Mouse (Mus musculus) hindbrain, embryonic 14.5 days (tissue): Measurements from ENCODE around the gene Rufy1. TPM values are rescaled to one million over a fixed set of nuclear protein-coding genes. Genes with fewer than 3 reads are reported as not detected.
A peak's percentile ranks its signal among the peaks of the same experiment; 100 is the strongest.

Experiments used
- ATAC-seq: fragments of 200-750 bp; cut with Nextera tagmentation; 2 replicates; pipeline ENCODE4 v1.8.0; 2017; ENCODE audit warnings: moderate number of reproducible peaks, mild to moderate bottlenecking, moderate TSS enrichment, moderate library complexity; ENCODE audit not compliant: low FRiP score
- DNase-seq: peaks from one replicate; pipeline ENCODE4 v3.0.0-alpha.2; 2015; ENCODE audit warnings: low spot score
- H3K27ac ChIP-seq: fragments of 300-500 bp; sonication (generic); 2 replicates; pipeline ENCODE4 v1.5.1; 2014; ENCODE audit warnings: mild to moderate bottlenecking, moderate library complexity
- H3K27me3 ChIP-seq: fragments of 300-500 bp; sonication (generic); 2 replicates; pipeline ENCODE4 v1.6.1; 2014; ENCODE audit warnings: mild to moderate bottlenecking, low read length, mixed read lengths; ENCODE audit not compliant: control insufficient read depth, insufficient read depth
- H3K36me3 ChIP-seq: fragments of 300-500 bp; sonication (generic); replicated peaks from 2 replicates; pipeline ENCODE4 v1.6.1; 2014; ENCODE audit not compliant: control insufficient read depth, insufficient read depth
- H3K4me1 ChIP-seq: fragments of 300-500 bp; sonication (generic); replicated peaks from 2 replicates; pipeline ENCODE4 v1.6.1; 2014; ENCODE audit warnings: antibody characterized with exemption, low read length, mixed read lengths; ENCODE audit not compliant: control insufficient read depth, insufficient read depth
- H3K4me2 ChIP-seq: fragments of 300-500 bp; sonication (generic); replicated peaks from 2 replicates; pipeline ENCODE4 v1.6.1; 2014; ENCODE audit warnings: mild to moderate bottlenecking, moderate library complexity
- H3K4me3 ChIP-seq: fragments of 300-500 bp; sonication (generic); replicated peaks from 2 replicates; pipeline ENCODE4 v1.5.1; 2014; ENCODE audit warnings: mild to moderate bottlenecking, low read length
- H3K9ac ChIP-seq: fragments of 300-500 bp; sonication (generic); 2 replicates; pipeline ENCODE4 v1.6.1; 2014
- H3K9me3 ChIP-seq: fragments of 300-500 bp; sonication (generic); 2 replicates; pipeline ENCODE4 v1.6.1; 2016; ENCODE audit warnings: low read length; ENCODE audit not compliant: control insufficient read depth
- WGBS: fragments of 180-500 bp; shearing (Covaris S2); extraction: QIAGEN DNeasy Blood & Tissue Kit; methylation state at CpG from one replicate; pipeline ENCODE4 v1.1.7; 2014; 5-methylcytosine and 5-hydroxymethylcytosine counted together
- polyA plus RNA-seq: library from polyadenylated mRNA; unstranded; fragments of >200 nt; fragmentation: Nextera tagmentation; extraction: Ambion mirVana; gene quantifications from 2 replicates; pipeline ENCODE4 v1.2.1, GENCODE M21; 2014

Gene Rufy1
- 27.0 and 27.7 TPM in 2 replicates for polyA plus RNA-seq

DNA sequence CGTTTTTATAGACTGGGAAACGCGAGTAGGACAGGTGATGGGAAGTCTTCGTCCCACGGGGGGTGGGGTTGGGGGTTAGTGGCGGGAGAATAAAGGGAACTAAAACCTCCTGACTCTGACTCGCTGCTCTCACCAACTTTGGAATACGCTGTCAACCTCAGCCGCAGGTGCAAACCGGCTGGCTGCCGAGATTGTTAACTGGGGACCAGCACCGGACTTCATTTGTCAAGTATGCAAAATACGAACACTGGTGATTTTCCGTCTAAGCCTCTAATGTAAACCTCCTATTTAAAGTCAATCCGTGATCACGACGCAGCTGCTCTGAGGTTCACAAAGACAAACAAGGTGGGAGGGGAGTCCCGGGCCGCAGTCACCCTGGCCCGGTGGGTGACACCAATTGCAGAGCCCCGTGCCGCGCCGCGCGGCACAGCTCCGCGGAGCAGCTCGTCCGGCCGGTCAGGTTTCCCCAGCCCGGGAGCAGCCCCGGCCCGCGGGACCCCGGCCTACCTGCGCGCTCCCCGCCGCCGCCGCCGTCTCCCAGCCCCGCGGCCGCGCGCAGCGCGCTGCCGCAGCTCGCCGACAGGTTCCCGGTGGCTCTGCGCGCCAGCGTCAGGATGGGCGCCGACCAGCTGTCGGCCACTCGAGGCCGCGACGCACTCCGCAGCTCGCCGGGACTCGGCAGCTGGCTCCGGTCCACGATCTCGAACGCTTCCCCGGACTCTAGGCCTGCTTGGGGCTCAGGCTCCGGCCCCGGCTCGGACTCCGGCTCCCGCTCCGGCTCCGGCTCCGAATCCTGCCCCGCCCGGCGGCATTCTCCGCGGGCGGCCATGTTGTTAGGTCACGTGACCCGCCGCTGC, at the start of gene Rufy1:
TSS of gene Rufy1 (minus strand) at position 849 of the 857 bp plus-strand sequence.
- peaks cover 11% of the 10 kb centered on the region for H3K4me1 ChIP-seq
- ATAC-seq (peak; percentile 85), DNase-seq (peak; percentile 84)
- no peaks in the 10 kb centered on the region for H3K9me3 ChIP-seq
- no peaks in the 10 kb centered on the region for H3K36me3 ChIP-seq
- H3K27me3 ChIP-seq = no peaks in the 10 kb centered on the region
- H3K4me2 ChIP-seq = peak within 1 kb of the TSS; percentile 75
- peak within 1 kb of the TSS; percentile 65 for H3K4me3 ChIP-seq
- whole genome bisulfite sequencing = under 1% methylated on average over 87 of the region's 90 CpGs
- peak within 1 kb of the TSS; percentile 86 for H3K9ac ChIP-seq
- H3K27ac ChIP-seq = peak within 1 kb of the TSS; percentile 96

DNA sequence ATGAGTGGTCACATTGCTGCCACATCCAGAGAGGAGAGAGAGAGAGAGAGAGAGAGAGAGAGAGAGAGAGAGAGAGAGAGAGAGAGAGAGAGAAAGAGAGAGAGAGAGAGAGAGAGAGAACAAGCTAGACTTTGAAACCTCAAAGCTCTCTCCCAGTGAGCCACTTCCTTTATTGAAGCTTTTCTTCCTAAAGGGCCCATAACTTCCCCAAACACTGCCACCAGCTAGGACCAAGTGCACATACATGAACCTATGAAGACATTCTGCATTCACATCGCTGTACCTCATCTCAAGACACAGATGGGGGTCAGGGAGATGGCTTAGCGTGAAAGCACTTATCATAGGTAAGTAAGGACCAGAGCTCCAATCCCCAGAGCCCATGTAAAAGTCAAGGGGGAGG, 47.1 kb upstream of the Rufy1 start:
- Histone ChIP-seq H3K4me2 (no peak overlapping the region), H3K4me3 (no peak overlapping the region), H3K9ac (no peak overlapping the region), H3K36me3 (no peaks in the 10 kb centered on the region), H3K9me3 (no peaks in the 10 kb centered on the region), H3K27ac (no peak overlapping the region), H3K27me3 (no peaks in the 10 kb centered on the region), H3K4me1 (peaks cover 10% of the 10 kb centered on the region; the same call in 1 of the 2 replicates)
- 92% methylated on average over 2 of the region's 2 CpGs for WGBS
- ATAC-seq (no peak), DNase-seq (no peak)

DNA sequence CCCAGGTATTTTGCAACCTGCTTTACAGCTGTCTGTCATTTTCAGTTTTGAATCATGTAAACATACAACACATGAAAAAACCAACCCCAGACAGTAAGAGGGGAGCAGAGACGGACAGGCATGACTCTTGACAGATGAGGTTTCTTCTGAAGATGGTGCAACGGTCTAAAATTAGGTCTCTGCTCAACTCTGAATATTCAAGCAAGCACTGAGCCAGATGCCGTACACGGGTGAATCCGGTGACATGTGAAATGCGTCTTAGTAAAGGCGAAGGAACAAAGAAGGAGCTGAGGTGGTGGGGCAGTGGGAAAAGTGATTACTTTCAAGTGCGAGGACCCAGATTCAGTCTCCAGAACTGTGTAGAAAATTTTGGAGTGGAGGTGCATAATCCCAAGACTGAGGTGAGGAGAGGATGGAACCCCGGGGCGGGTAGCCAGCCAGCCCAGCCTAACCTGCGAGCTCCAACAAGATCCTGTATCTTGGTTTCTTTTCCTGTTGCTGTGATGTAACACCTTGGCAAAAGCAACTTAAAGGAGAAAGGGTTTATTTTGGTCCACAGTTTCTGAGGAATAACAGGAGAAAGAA, 46.7 kb upstream of the Rufy1 start:
- H3K36me3 ChIP-seq = no peaks in the 10 kb centered on the region
- no peak overlapping the region for H3K4me2 ChIP-seq
- DNase-seq (no peak), ATAC-seq (no peak; the same call in 1 of the 2 replicates)
- 65% methylated on average over 11 of the region's 11 CpGs for WGBS
- no peak overlapping the region for H3K4me3 ChIP-seq
- no peaks in the 10 kb centered on the region for H3K27me3 ChIP-seq
- no peak overlapping the region for H3K9ac ChIP-seq
- H3K9me3 ChIP-seq = no peaks in the 10 kb centered on the region
- H3K27ac ChIP-seq = no peak overlapping the region
- peaks cover 10% of the 10 kb centered on the region; the same call in 1 of the 2 replicates for H3K4me1 ChIP-seq

DNA sequence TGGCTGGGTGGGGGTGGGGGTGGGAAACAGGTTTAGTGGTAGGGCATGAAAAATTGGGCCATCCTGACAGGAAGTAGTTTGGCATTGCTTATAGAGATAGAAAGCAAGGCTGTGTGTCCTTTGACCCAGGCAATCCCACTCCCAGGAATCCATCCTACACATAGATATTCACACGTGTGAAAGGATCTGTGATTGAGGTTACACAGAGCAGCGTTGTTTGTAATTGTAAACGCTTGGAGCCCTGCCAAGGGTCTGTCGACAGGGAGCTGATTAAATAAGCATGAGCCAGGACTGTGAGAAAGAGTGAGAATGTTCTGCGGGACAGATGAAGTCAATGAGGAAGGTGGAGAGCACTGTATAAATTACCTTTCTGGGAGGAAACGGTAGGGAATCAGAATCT, 46.0 kb upstream of the Rufy1 start:
- H3K4me3 ChIP-seq = no peak overlapping the region
- no peak overlapping the region for H3K4me2 ChIP-seq
- WGBS = 13% methylated on average over 6 of the region's 6 CpGs
- no peak overlapping the region for H3K27ac ChIP-seq
- H3K27me3 ChIP-seq = no peaks in the 10 kb centered on the region
- H3K36me3 ChIP-seq = no peaks in the 10 kb centered on the region
- peak; percentile 78 for DNase-seq
- peaks cover 10% of the 10 kb centered on the region; the same call in 1 of the 2 replicates for H3K4me1 ChIP-seq
- no peak overlapping the region for H3K9ac ChIP-seq
- ATAC-seq = peak; percentile 66; the same call in 1 of the 2 replicates
- no peaks in the 10 kb centered on the region for H3K9me3 ChIP-seq

DNA sequence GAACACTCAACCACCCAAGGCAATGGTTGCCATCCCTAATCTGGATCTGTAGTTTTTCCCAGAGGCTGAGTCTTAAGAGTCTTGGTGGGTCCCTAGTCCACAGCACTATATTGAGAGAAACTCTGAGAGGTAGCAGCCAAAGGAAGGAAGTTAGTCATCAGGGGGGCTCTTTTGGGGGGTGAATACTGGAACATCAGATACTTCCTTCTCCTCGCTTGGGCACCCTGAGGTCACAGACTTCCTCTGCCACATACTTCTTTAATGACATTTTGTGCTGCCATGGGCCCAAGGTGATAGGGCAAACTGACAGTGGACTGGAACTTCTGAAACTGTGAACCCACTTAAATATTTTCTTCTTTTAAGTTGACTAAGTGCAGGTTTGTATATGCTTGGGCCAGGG, 43.0 kb upstream of the Rufy1 start:
- Histone ChIP-seq H3K9me3 (peaks cover 4% of the 10 kb centered on the region; the same call in 1 of the 2 replicates), H3K9ac (no peak overlapping the region), H3K4me2 (no peak overlapping the region), H3K4me3 (no peak overlapping the region), H3K27me3 (no peaks in the 10 kb centered on the region), H3K36me3 (no peaks in the 10 kb centered on the region), H3K4me1 (peaks cover 10% of the 10 kb centered on the region; the same call in 1 of the 2 replicates), H3K27ac (no peak overlapping the region)
- no peak for DNase-seq
- no peak for ATAC-seq
- 95% methylated on average over 1 of the region's 1 CpGs for WGBS

DNA sequence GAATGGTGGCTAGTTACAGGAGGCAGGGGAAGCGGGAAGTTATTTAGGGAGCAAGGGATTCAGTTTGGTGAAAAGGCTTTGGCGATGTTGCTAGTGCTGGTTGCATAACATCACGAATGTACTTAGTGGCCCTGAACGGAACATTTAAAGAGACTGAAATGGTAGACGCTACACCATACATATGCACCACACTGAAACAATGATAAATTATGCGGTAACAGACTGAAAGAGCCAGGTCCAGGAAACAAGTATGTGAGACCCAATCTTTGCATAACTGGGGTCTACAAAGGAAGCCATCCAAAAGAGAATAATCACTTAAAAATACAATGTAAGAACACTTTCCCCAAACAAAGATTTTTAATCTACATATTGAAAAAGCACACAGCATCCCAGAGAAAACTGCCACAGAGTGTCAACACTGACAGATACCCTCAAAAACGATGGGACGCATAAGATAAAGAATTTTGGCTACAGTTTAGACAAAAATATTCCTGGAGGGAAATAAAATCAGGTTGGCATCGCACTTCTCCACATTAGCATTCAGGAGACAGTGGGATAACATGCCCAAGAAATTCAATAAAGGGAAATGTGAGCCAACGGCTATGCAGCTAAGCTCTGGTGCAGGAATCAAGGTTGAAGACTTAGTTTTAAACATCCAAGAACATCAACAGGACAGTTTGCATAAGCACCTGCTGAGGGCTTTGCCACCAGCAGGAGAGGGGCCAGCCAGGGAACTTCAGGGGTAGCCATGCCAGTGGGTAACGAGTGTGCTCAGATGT, 41.4 kb upstream of the Rufy1 start:
- H3K4me3 ChIP-seq = no peak overlapping the region
- no peak for ATAC-seq
- H3K4me1 ChIP-seq = peaks cover 8% of the 10 kb centered on the region; the same call in 1 of the 2 replicates
- no peak overlapping the region for H3K4me2 ChIP-seq
- H3K9me3 ChIP-seq = peaks cover 4% of the 10 kb centered on the region; the same call in 1 of the 2 replicates
- 88% methylated on average over 11 of the region's 11 CpGs for WGBS
- H3K27me3 ChIP-seq = no peaks in the 10 kb centered on the region
- no peak for DNase-seq
- no peak overlapping the region for H3K27ac ChIP-seq
- no peak overlapping the region for H3K9ac ChIP-seq
- no peaks in the 10 kb centered on the region for H3K36me3 ChIP-seq

DNA sequence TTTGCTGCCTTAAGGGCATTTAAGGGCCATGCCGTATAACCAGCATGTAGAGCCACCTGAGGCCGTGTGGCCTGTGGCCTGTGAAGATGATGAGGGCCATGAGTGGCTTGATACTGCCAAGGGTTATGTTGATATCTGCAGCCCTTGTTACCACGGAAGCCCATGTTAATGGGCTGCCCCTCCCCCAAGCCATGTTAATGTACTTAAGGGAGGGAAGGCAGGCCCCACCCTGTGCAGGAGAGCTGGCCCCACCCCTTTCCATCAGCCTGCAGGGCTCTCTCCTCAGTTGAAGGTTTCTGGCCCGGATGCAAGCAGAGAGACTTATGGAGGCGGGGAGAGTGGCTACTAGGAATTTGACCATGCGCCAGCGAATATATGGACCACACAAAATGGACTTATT, 30.6 kb upstream of the Rufy1 start:
- Histone ChIP-seq H3K4me1 (peaks cover 12% of the 10 kb centered on the region), H3K4me3 (no peak overlapping the region), H3K27ac (no peak overlapping the region), H3K9me3 (no peaks in the 10 kb centered on the region), H3K27me3 (no peaks in the 10 kb centered on the region), H3K9ac (no peak overlapping the region), H3K4me2 (no peak overlapping the region), H3K36me3 (no peaks in the 10 kb centered on the region)
- WGBS = 79% methylated on average over 7 of the region's 7 CpGs
- no peak for DNase-seq
- ATAC-seq = no peak

DNA sequence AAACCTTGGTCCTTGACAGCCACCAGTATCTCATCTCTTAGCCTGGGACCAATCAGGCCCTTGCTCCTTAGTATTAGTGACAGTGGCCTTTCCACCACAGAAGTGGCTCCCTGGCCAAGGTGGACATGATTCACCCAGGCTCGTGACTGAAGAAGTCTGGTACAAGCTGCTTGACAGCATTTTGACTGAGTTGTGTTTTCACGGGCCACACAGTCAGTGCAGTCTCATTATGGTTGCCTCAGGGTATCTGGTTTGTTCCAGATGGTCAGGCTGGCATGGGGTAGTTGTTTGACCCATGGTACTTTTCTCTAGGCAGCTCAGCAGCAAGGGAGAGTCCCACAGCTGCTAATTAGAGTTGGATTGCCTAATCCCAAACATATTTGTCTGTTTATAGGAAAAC, 28.3 kb upstream of the Rufy1 start:
- H3K36me3 ChIP-seq = no peaks in the 10 kb centered on the region
- H3K9ac ChIP-seq = no peak overlapping the region
- peaks cover 12% of the 10 kb centered on the region for H3K4me1 ChIP-seq
- no peak overlapping the region for H3K4me2 ChIP-seq
- H3K27me3 ChIP-seq = no peaks in the 10 kb centered on the region
- DNase-seq (no peak), ATAC-seq (no peak)
- no peak overlapping the region for H3K27ac ChIP-seq
- H3K9me3 ChIP-seq = no peaks in the 10 kb centered on the region
- no peak overlapping the region for H3K4me3 ChIP-seq
- 58% methylated on average over 2 of the region's 2 CpGs for WGBS
